Mouse (Mus musculus): ENCODE measurements around the gene Erbb3. TPM values are rescaled to one million over a fixed set of nuclear protein-coding genes. Genes with fewer than 3 reads are reported as not detected.

The Erbb3 gene
- total RNA-seq, 2 experiments from 2014 or later, result 2.1 TPM

DNA sequence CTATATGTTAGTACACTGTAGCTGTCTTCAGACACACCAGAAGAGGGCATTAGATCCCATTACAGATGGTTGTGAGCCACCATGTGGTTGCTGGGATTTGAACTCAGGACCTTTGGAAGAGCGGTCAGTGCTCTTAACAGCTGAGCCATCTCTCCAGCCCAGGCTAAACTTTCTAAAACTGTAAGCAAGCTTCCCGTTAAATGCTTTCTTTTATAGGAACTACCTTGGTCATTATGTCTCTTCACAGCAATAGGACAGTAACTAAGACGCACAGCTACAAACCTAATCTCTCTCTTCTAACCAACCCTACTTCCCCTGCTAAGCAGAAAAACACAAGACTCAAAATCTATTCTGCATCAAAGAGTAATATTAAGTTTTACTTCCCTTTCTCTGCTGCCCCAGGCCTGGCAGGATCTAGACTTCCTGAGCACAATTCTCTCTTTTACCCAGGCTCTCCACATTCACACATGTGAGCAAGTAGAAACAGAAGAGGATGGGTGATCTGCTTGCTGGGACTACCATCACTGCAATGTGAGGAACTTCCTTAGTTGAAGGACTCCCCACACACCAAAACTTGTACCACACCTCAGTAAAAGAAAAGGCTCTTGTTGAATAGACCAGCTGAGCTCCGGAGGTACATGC lies 53.7 kb downstream of the Erbb3 start:
- peak; percentile 55 for ATAC-seq (replicated peaks; ENCODE audit: poor library complexity)

DNA sequence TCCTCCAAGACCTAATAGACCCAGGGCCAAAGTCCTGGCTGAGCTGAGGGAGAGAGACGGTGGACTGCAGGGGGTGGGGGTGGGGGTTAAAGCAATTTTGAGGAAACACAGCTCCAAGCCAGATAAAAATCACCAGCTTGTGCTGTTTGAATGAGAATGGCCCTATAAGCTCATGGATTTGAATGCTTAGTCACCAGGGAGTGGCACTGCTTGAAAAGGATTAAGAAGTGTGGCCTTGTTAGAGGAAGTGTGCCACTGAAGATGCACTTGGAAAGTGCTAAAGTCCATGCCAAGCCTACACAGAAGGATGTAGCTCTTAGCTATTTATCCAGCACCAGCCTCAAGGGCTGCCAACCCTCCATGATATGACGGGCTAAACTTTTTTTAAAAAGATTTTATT lies 54.2 kb downstream of the Erbb3 start:
- no peak for ATAC-seq (replicated peaks; ENCODE audit: poor library complexity)

DNA sequence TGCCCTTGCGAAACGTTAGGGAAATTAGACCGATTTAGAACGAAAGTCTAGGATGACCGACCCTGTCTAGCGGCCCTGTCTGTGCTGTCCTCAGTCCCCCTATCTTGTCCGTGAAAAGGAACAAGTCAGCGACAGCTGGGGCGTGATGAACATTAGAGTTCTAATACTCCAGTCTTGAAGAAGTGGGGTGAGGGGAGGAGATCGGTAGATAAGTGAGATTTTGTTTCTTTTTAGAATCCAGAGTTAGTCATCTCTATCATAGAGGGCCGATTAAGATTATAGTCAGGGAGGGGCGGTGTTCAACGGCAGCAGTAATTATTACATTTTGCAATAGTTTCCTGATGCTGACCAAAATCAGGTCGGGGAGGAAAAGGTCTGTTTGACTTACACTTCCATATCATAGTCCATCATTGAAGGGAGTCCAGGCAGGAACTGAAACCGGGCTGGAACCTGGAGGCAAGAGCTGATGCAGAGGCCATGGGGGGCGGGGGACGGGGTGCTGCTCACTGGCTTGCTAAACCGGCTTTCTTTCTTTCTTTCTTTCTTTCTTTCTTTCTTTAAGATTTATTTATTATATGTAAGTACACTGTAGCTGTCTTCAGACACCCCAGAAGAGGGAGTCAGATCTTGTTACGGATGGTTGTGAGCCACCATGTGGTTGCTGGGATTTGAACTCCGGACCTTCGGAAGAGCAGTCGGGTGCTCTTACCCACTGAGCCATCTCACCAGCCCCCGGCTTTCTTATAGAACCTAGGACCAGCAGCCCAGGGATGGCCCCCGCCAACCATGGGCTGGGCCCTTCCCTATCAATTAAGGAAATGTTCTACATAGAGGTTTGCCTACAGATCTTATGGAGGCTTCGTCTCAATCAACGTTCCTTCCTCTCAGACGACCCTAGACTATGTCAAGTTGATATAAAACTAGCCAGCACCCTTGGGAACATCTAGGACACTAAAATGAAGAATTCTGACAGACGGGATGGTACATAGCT lies 62.8 kb downstream of the Erbb3 start:
- peak; percentile 10 for ATAC-seq (replicated peaks; ENCODE audit: poor library complexity)

DNA sequence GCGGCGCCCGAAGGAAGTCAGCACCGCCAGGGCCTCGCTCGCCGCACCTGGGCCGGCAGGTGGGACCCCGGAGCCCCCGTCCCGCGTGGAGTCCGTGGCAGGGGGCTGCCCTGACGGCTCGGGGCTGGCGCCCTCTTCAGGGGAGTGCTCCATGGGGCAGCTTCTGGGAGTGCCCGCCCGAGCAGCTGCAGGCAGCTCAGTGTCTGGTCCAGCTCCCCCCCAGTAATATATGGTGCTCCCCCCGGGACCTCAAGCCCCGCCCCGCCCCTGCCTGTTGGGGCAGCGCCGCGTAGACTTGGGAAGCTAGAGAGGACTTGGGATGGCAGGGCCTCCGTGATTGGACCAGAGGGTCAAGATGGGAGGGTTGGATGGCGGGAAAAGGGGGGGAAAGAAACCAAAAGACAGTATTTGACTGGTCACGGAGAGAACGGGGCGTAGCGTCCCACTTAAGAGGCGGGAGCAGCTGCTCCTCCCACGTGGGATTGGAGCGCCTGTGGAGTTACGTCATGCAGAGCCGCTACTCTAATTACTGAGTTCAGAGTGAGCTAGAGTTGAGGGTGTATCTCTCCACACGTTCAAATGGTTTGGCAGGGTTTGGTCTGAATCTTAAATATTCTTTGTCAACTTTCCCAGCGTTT lies 63.7 kb downstream of the Erbb3 start, which contains the start of gene Esyt1:
Esyt1 (minus strand) TSS at position 201 of the 638 bp plus-strand sequence.
- ATAC-seq (replicated peaks; ENCODE audit: poor library complexity), result peak; percentile 83

DNA sequence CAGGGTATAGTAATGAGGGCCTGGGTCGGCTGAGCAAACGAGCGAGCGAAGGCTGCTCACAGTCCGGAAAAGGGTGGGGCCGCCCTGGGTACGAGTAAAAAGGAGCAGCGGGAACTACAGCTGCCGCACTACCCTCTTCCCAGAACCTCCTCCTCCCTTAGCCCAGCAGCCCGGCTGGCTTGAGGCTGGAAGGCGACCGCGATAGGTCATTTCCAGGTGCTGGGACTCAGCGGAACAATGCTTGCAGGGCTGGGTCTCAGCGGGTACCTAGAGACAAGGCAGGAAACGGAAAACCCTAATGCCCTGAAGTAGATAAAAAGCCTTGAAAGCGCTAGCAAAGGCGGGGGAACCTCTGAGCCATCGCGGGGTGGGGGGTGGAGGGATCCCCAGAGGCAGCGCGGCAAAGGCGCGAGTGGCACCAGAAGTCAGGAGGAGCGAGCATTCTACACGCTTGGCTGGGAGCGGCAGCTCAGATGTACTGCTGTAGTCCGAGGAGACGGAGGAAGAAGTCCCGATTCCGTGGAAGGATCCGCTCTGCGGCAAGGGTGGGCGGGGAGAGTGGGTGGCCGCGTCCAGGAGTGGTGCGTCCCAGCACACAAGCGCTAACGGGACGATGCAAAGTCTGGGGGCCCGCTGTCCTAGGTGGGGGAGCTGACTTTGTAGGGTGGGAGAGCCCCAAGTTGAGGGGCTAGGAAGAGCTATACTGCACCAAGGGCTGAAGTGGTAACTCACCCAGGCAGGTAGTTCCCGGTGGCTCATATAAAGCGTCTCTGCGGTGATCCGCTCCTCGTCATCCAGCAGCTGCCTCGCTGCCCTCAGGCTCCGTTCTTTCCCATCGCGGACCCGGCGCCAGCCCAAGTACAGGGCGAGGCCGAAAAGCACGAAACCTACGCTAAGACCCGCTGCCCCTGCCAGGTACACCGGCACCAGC lies 64.5 kb downstream of the Erbb3 start:
- peak; percentile 24 for ATAC-seq (replicated peaks; ENCODE audit: poor library complexity)

DNA sequence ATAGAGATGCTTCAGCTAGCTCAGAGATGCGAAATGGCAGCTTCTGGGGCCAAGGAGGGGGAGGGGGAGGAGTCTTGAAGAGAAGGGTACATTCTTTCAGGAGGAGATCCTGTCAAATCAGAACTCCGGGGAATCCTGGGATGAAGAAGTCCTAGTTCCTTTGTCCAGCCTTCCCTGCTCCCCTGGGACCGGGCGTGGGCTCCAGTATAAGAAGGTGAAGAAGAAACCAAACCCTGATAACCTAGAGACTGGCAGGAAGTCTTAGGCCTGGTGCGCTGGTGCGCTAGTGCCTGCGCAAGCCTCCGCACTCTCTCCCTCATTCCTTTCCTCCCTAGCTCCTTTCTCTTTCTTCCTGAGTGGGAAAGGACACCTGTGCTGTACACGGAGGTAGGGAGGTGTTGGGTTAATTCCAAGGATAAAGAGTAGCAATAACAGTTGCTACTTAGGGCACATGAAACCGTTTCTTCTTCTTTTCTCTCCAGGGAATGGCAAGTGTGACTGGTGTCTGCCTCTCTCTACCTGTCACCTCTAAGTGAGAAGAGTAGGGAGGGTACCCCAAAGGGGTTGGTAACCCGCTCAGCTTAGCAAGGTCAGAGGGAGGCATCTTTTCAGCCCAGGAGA lies 65.2 kb downstream of the Erbb3 start:
- ATAC-seq (replicated peaks; ENCODE audit: poor library complexity), result no peak

DNA sequence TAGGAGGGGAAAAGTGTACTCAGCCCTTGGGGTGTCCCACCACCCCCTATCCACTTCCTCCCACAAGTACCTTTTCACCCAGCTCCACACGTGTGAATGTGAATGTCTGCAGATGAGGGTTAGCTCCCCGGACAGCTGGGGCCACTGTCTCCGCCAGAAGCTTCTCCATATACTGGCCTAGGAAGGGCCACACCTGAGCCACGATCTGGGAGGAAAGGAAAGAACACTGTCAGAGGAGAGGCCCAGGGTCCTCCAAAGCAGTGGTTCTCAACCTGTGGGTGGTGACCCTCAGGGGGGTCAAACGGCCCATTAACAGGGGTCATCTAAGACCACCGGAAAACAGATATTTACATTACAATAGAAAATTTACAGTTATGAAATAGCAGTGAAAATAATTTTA lies 67.1 kb downstream of the Erbb3 start:
- ATAC-seq (replicated peaks; ENCODE audit: poor library complexity), result no peak

DNA sequence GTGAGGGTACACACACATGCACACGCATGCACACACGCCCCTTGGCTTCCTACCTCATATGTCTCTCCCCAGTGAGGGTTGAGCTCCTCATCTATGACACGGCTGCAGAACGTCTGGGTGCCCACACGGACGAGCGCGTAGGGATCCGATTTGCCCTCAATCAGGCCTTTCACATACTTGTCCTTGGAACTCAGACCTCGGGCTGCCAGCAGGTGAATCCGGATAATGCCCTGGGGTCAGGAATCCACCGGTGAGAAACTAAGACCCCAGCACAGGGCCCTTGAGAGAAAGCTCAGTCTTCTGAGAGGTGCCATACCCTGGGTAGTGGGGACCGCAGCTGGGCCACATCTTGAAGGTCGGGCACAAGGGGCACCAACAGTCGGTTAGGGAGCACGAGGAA lies 68.9 kb downstream of the Erbb3 start:
- no peak for ATAC-seq (replicated peaks; ENCODE audit: poor library complexity)

DNA sequence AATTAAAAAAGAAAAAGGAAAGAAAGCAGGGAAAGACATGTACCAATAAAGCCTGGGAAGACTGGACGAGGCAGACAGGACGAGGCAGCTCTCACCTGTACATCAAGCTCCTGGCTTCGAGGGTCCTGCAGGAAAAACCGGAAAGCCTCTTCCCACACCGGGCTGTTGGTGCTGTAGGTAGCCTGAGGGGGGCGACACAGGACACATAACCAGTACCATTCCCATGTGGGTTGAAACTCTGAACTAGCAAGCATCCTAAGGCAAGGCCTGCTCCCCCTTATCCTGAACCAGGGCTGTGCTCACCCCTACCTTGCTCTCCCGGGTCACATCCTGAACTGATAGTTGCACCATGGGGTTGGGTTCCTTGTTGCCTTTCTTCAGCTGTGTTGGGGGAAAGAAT lies 70.6 kb downstream of the Erbb3 start:
- peak; percentile 70 for ATAC-seq (replicated peaks; ENCODE audit: poor library complexity)

Other genes starting within 250 kb of the Erbb3 start
- gene Coq10a, start 220.7 kb downstream of the Erbb3 start, total RNA-seq (2015), result 13.8 and 17.6 TPM in 2 replicates
- gene Coq10a, start 220.7 kb downstream of the Erbb3 start, total RNA-seq (2017), result 8.8 and 9.4 TPM in 2 replicates
- gene Ankrd52, start 212.5 kb downstream of the Erbb3 start, total RNA-seq (2015), result 48.6 and 48.9 TPM in 2 replicates
- gene Ankrd52, start 212.5 kb downstream of the Erbb3 start, total RNA-seq (2017), result 9.0 and 11.6 TPM in 2 replicates
- gene Slc39a5, start 188.4 kb downstream of the Erbb3 start, total RNA-seq (2015), result not detected in 2 replicates
- not detected in 2 replicates for gene Slc39a5, start 188.4 kb downstream of the Erbb3 start, total RNA-seq (2017)
- gene Nabp2, start 178.2 kb downstream of the Erbb3 start, total RNA-seq (2015), result 79.4 and 105 TPM in 2 replicates
- gene Nabp2, start 178.2 kb downstream of the Erbb3 start, total RNA-seq (2017), result 68.8 and 72.2 TPM in 2 replicates
- gene Rnf41, start 178.0 kb downstream of the Erbb3 start, total RNA-seq (2015), result 15.7 and 20.9 TPM in 2 replicates
- 20.1 and 21.0 TPM in 2 replicates for gene Rnf41, start 178.0 kb downstream of the Erbb3 start, total RNA-seq (2017)
- 70.4 and 74.5 TPM in 2 replicates for gene Smarcc2, start 130.4 kb downstream of the Erbb3 start, total RNA-seq (2015)
- gene Smarcc2, start 130.4 kb downstream of the Erbb3 start, total RNA-seq (2017), result 52.8 and 66.9 TPM in 2 replicates
- 760 and 847 TPM in 2 replicates for gene Myl6, start 95.5 kb downstream of the Erbb3 start, total RNA-seq (2015)
- gene Myl6, start 95.5 kb downstream of the Erbb3 start, total RNA-seq (2017), result 1,168 and 1,230 TPM in 2 replicates
- gene Myl6b, start 91.0 kb downstream of the Erbb3 start, total RNA-seq (2015), result 7.6 and 7.8 TPM in 2 replicates
- gene Myl6b, start 91.0 kb downstream of the Erbb3 start, total RNA-seq (2017), result 0.64 and 1.7 TPM in 2 replicates
- gene Esyt1, start 63.8 kb downstream of the Erbb3 start, total RNA-seq (2015), result 41.2 and 48.4 TPM in 2 replicates
- 77.6 and 85.1 TPM in 2 replicates for gene Esyt1, start 63.8 kb downstream of the Erbb3 start, total RNA-seq (2017)
- 5.9 and 6.7 TPM in 2 replicates for gene Zc3h10, start 41.9 kb downstream of the Erbb3 start, total RNA-seq (2015)
- gene Zc3h10, start 41.9 kb downstream of the Erbb3 start, total RNA-seq (2017), result 10.2 and 13.3 TPM in 2 replicates
- gene Rpl41, start 40.3 kb downstream of the Erbb3 start, total RNA-seq (2015), result 3,654 and 3,864 TPM in 2 replicates
- gene Rpl41, start 40.3 kb downstream of the Erbb3 start, total RNA-seq (2017), result 3,114 and 3,805 TPM in 2 replicates
- 504 and 526 TPM in 2 replicates for gene Pa2g4, start 23.7 kb downstream of the Erbb3 start, total RNA-seq (2015)
- gene Pa2g4, start 23.7 kb downstream of the Erbb3 start, total RNA-seq (2017), result 351 and 437 TPM in 2 replicates
- 2,069 and 2,075 TPM in 2 replicates for gene Rps26, start 37.1 kb upstream of the Erbb3 start, total RNA-seq (2015)
- gene Rps26, start 37.1 kb upstream of the Erbb3 start, total RNA-seq (2017), result 838 and 883 TPM in 2 replicates
- 0.20 TPM in 1 of 2 replicates, not detected in the other for gene Ikzf4, start 56.3 kb upstream of the Erbb3 start, total RNA-seq (2015)
- 0.04 TPM in 1 of 2 replicates, not detected in the other for gene Ikzf4, start 56.3 kb upstream of the Erbb3 start, total RNA-seq (2017)
- 2.0 and 2.2 TPM in 2 replicates for gene Suox, start 84.4 kb upstream of the Erbb3 start, total RNA-seq (2015)
- 4.8 and 5.6 TPM in 2 replicates for gene Suox, start 84.4 kb upstream of the Erbb3 start, total RNA-seq (2017)
- gene Rab5b, start 106.6 kb upstream of the Erbb3 start, total RNA-seq (2015), result 33.1 and 40.2 TPM in 2 replicates
- 47.9 and 50.6 TPM in 2 replicates for gene Rab5b, start 106.6 kb upstream of the Erbb3 start, total RNA-seq (2017)
- 0.12 and 0.68 TPM in 2 replicates for gene Pmel, start 114.5 kb upstream of the Erbb3 start, total RNA-seq (2015)
- gene Pmel, start 114.5 kb upstream of the Erbb3 start, total RNA-seq (2017), result 0.96 TPM in 1 of 2 replicates, not detected in the other
- 83.1 and 98.3 TPM in 2 replicates for gene Cdk2, start 115.4 kb upstream of the Erbb3 start, total RNA-seq (2015)
- gene Cdk2, start 115.4 kb upstream of the Erbb3 start, total RNA-seq (2017), result 65.8 and 68.0 TPM in 2 replicates
- gene Dgka, start 155.2 kb upstream of the Erbb3 start, total RNA-seq (2015), result 9.6 and 13.0 TPM in 2 replicates
- gene Dgka, start 155.2 kb upstream of the Erbb3 start, total RNA-seq (2017), result 9.1 and 10.7 TPM in 2 replicates
- gene Pym1, start 158.2 kb upstream of the Erbb3 start, total RNA-seq (2015), result 36.6 and 37.7 TPM in 2 replicates
- gene Pym1, start 158.2 kb upstream of the Erbb3 start, total RNA-seq (2017), result 38.9 and 53.4 TPM in 2 replicates
- gene Mmp19, start 201.3 kb upstream of the Erbb3 start, total RNA-seq (2015), result 4.8 and 5.3 TPM in 2 replicates
- gene Mmp19, start 201.3 kb upstream of the Erbb3 start, total RNA-seq (2017), result 12.8 and 15.5 TPM in 2 replicates
- gene Dnajc14, start 214.4 kb upstream of the Erbb3 start, total RNA-seq (2015), result 14.9 and 19.2 TPM in 2 replicates
- gene Dnajc14, start 214.4 kb upstream of the Erbb3 start, total RNA-seq (2017), result 33.4 and 36.4 TPM in 2 replicates
- 5.5 and 7.2 TPM in 2 replicates for gene Tmem198b, start 214.7 kb upstream of the Erbb3 start, total RNA-seq (2015)
- 2.8 and 6.0 TPM in 2 replicates for gene Tmem198b, start 214.7 kb upstream of the Erbb3 start, total RNA-seq (2017)
- 245 and 268 TPM in 2 replicates for gene Sarnp, start 227.7 kb upstream of the Erbb3 start, total RNA-seq (2015)
- 250 and 268 TPM in 2 replicates for gene Sarnp, start 227.7 kb upstream of the Erbb3 start, total RNA-seq (2017)
- gene Ormdl2, start 232.0 kb upstream of the Erbb3 start, total RNA-seq (2015), result 58.1 and 62.7 TPM in 2 replicates
- gene Ormdl2, start 232.0 kb upstream of the Erbb3 start, total RNA-seq (2017), result 65.6 and 105 TPM in 2 replicates

Data from megakaryocyte progenitor cell, adult 5-6 weeks (primary cell).